Mouse (Mus musculus): ENCODE results near the gene Raet1e.
"Not testable (repeated sequence)": the region's sequence is repeated elsewhere in the genome, so short reads cannot be mapped to it uniquely, and the experiment has no call there.

The Raet1e gene

DNA sequence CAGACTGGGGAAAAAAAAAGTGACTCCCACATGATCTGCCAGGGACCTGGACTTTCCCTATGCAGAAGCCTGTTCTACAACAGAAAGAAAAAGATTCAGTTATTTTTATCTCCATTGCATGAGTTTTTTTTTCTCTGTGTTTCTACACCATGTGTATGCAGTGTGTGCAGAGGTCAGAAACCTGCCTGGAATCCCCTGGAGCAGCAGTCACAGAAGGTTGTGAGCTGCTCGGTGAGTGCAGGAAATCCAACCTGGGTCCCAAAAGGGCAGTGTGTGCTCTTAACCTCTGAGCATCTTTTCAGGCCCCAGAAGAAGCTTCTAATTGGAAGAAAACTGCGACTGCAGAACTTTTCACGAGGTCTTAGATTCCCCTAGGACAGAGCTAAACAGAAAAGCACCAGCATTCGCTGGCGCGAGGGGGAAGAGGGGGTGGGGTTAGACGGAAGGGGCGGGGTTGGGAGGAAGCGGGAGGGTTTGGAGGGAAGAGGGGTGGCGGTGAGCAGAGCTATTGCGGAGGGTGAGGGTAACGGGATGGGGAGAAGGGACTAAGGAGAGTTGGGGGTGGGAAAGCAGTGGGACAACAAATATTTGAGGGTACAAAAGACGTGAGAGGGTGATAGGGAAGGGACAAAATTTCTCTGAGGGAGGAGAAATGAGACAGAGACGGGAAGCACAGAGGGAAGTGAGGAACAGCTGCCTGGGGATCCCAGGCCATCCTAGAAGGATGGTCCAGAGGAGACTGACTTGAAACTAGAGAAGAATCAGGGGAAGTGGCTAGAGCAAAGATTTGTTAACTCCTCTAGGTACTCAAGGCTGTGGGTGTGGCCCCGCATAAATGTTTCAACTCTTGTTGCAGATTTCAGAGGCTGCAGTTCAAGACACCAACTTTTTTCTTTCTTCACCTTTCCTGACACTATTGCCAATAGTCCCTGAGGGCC, 203.3 kb downstream of the Raet1e start:
- DNase-seq (ENCODE audit: low spot score) = not testable (repeated sequence)

DNA sequence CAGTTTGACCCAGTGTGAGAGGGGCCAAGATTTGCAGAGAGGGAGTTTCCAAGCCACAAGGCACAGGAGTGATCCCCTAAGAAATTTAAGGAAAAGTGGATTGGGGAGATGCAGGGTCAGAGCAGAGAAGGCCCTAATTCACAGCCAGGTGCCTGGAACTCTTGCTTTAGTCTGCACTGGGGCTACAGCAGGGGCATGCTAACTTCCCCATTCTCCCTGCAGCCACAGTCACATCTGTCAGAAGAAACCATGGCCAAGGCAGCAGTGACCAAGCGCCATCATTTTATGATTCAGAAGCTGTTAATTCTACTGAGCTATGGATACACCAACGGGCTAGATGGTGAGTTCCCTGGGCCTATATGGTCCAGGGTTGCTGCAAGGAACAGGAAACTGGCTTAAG, 204.1 kb downstream of the Raet1e start:
- not testable (repeated sequence) for DNase-seq (ENCODE audit: low spot score)

DNA sequence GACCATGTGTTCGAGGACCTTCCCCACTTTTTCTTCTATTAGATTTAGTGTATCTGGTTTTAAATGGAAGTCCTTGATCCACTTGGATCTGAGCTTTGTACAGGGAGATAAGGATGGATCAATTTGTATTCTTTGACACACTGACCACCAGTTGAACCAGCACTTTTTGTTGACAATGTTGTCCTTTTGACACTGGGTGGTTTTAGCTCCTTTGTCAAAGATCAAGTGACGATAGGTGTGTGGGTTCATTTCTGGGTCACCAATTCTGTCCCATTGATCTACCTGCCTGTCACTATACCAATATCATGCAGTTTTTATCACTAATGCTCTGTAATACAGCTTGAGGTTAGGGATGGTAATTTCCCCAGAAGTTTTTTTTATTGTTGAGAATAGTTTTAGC, 206.5 kb downstream of the Raet1e start:
- DNase-seq (ENCODE audit: low spot score) = not testable (repeated sequence)

DNA sequence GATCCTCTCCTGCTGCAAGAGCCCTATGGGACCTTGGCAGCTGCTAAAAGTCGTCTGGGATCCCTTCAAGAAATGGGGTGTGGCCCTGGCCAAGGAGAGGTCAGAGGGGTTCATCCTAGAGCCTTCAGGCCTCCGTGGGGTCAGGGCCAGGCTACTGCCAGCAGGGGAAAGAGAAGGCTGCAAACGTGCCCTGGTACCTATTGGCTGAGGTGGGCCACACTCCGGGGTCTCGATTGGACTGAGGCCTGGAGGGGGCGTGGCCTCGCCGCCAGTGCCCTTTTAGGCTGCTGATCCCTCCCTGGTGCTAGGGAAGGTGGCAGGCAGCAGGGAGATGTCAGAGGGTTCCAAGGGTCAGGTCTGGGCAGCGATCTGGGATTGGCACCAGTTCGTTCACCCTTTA, 222.9 kb downstream of the Raet1e start:
- not testable (repeated sequence) for DNase-seq (ENCODE audit: low spot score)

DNA sequence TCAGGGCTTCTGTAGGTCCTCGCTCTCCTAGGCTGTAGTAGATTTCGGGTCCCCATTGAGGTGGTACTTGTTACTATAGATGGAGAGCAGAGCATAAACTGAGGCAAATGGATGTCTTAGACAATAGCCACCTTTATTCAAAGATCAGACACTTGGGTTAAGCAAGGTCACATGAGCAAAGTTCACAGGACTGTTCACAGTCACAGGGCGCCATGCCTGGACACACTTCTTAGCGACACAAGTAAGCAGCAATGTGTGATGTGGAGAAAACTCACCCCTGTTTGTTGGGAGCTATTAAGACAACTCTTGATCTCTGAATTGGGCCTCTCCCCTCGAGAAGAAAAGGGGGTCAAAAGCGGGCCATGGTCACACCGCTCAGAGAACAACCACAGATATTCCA, 231.8 kb downstream of the Raet1e start:
- not testable (repeated sequence) for DNase-seq (ENCODE audit: low spot score)

DNA sequence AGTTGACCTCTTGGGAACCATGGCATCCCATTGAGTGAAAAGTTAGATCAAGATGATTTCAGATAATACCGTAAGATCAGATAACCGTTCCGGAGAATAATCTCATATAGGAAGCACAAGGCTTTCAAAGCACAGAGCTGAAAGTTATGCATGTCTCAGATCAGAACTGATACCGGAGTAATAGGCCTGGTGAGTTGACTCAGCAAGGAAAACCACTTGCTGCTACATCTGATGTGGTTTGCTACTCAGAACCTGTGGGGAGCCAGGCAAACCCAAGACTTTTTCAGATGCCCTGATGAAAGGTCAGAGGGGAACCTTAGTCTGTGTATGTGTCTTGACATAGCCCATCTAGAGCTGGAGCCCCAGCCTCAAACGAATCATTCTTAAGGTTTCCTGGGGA, 233.2 kb downstream of the Raet1e start:
- not testable (repeated sequence) for DNase-seq (ENCODE audit: low spot score)

DNA sequence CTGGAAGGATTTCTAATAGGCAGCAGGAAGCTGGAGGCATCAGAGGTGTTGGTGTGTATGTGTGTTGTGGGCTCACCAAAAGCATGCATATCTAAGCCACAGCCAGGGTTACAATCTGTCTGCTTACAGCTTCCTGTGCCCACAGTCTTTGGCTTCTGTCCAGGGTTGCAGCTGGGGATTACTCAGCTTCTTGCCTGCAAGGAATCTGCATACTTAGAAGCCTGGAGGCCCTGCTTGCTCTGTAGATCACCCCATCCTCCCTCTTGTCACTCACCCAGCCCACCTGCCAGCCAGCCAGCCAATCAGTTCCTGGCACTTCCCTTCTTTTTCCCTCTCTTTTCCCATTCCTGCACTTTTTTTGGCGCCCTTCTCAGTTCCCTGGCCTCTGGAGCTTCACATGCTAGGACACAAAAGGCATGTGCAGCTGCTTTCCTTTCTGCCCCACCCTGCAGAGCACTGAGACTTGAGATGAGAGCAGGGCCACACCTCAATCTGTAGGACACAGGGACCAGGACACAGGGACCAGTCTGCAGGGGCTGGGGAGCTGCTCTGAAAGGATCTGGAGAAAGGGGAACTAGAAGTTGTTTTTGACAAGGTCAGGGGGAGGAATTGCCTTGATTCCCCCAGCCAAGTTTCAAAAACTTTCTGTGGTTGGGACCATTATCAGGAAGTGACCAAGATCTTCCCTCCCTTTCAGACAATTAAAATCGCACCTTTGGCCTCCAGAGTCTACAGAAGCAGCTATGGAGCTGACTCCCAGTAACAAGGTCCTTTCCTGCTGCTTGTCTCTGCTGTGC, 234.9 kb downstream of the Raet1e start:
- DNase-seq (ENCODE audit: low spot score) = not testable (repeated sequence)

DNA sequence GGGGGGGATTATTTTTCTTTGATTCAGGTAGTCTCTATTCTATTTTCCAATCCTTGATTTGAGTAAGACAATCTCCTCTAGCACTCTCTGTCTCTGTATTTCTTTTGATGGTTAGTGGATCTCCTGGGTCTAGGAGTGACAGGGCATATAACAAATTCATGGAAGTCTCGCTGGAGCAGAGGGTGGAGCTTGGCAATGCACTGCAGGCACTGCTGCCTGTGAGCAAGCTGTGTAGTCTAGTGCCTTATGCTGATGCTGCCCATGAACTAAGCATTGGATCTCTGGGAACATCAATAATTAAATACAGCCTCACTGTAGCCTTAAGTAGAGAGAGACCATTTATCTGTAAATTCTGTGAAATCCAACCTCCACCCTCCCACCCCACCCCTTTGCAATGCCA, 238.3 kb downstream of the Raet1e start:
- DNase-seq (ENCODE audit: low spot score) = not testable (repeated sequence)

DNA sequence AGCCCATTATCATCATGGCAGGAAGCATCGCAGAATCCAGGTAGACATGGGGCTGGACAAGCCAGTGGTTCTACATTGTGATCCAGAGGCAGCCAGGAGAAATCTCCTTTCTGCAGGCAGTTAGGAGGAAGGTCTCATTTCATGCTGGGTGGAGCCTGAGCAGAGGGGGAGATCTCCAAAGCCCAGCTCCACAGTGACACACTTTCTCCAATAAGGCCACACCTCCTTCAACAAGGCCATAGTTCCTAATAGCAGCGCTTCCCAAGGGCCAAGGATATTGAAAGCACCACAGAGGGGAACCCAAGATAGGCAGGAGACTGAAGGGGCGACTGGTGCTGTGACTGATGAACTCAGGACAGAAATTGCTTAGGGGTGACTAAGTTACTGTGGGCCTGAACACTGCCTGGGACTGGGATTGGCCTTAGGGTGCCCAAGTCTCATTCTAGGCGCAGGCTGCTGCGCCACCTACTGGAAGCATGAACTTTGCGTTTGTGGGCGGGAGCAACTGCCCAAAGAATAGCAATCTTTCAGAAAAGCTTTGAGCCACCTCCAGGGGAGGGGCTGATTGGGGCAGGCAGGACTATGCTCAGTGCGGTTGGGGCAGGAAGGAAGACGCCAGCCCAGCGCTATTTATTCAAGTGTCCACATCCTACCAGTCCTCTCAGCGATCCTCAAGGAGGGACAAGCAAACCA, 244.0 kb downstream of the Raet1e start:
- peak; percentile 8 for DNase-seq (ENCODE audit: low spot score)

DNA sequence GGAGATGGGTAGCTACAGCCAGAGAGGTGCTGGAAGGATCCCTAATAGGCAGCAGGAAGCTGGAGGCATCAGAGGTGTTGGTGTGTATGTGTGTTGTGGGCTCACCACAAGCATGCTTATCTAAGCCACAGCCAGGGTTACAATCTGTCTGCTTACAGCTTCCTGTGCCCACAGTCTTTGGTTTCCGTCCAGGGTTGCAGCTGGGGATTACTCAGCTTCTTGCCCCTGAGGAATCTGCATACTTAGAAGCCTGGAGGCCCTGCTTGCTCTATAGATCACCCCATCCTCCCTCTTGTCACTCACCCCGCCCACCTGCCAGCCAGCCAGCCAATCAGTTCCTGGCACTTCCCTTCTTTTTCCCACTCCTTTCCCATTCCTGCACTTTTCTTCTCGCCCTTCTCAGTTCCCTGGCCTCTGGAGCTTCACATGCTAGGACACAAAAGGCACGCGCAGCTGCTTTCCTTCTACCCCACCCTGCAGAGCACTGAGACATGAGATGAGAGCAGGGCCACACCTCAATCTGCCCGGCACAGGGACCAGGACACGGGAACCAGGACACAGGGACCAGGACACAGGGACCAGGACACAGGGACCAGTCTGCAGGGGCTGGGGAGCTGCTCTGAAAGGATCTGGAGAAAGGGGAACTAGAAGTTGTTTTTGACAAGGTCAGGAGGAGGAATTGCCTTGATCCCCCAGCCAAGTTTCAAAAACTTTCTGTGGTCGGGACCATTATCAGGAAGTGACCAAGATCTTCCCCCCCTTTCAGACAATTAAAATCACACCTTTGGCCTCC, 255.5 kb downstream of the Raet1e start:
- DNase-seq (ENCODE audit: low spot score) = not testable (repeated sequence)

Data from testis, postnatal 14 days (tissue).